Mouse (Mus musculus): Measurements from ENCODE around the gene Micu1. TPM values are rescaled to one million over a fixed set of nuclear protein-coding genes. Genes with fewer than 3 reads are reported as not detected.

The Micu1 gene
- total RNA-seq, 2 experiments from 2014 or later, result 94.0 to 99.5 TPM

DNA sequence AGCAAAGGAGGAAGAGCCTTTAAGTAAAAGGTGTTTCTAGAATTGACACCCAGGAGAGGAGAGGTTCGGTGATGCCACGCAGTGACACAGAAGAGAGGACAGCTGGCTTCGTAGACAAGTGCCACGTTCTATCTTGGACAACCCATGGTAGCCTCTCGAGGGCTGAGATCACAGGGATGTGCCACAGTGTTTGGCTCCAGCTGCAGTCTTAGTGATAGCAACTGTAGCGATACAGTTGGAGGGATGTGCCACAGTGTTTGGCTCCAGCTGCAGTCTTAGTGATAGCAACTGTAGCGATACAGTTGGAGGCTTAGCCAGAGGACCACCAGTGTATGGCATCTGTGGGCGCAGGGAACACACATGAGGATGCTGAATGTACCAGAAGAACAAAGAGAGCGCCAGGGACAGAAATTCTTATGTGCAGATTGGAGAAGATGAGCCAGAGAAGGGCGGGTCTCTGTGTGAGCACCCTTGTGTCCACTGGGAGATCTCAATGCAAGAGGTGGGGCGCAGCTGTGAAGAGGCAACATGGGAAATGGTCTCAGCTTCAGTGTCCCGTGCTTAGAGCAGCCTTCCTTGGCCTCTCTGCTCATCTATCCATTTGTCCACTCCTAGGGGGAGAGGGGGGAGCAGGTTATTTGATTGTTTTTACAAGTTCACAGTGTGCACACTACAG, 98.7 kb downstream of the Micu1 start:
- no peak for DNase-seq (ENCODE audit: extremely low spot score in 1 of 2, low spot score in 1 of 2)

- DNase-seq (ENCODE audit: extremely low spot score in 1 of 2, low spot score in 1 of 2), result no peak
Observed at GRCm38 (mm10) chr10:59808677-59809076, 106.4 kb downstream of the Micu1 start.

- no peak for DNase-seq (ENCODE audit: extremely low spot score in 1 of 2, low spot score in 1 of 2)
Observed at GRCm38 (mm10) chr10:59809991-59810574, 107.8 kb downstream of the Micu1 start.

DNA sequence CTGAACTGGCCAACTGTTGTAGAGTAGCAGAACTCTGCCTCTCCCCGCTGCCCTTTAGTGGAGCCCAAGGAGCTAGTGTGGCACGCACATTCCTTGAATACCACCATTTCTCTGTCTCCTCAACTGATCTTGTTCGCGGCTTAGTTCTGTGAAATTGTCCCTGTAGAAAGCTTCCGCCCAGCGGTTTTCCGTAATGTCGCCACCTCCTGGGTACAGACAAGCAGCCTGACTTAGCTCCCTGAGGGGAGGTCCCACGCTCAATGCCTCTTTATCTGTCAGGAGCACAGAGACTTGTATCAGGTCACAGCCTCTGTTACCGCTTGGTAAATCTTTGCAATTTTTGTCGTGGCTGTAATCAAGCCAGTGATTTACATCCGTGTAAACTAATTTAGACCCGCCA, 110.7 kb downstream of the Micu1 start:
- no peak for DNase-seq (ENCODE audit: extremely low spot score in 1 of 2, low spot score in 1 of 2)

DNA sequence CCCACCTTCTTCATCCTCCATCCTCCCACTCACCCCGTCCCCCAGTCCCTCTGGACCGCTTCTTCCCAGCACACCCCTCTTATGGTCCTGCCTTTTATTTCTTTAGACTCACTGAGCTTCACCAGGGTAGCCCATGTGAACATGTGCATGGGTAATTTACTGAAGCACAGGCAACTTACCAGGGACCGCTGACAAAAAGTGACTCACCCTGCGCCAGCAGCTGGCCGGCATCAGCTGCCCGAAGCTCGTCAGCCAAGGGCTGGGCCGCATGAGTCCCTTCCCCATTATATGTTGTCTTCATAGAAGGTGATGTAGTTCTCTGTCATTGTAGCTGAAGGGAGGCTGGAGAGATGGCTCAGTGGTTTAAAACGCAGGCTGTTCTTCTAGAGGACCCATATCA, 111.5 kb downstream of the Micu1 start:
- no peak for DNase-seq (ENCODE audit: extremely low spot score in 1 of 2, low spot score in 1 of 2)

GRCm38 (mm10) chr10:59814505-59815155, 112.4 kb downstream of the Micu1 start:
- peak in 1 of 2 experiments; percentile 48 for DNase-seq (ENCODE audit: extremely low spot score in 1 of 2, low spot score in 1 of 2)

- no peak for DNase-seq (ENCODE audit: extremely low spot score in 1 of 2, low spot score in 1 of 2)
Observed at GRCm38 (mm10) chr10:59816569-59816968, 114.3 kb downstream of the Micu1 start.

DNA sequence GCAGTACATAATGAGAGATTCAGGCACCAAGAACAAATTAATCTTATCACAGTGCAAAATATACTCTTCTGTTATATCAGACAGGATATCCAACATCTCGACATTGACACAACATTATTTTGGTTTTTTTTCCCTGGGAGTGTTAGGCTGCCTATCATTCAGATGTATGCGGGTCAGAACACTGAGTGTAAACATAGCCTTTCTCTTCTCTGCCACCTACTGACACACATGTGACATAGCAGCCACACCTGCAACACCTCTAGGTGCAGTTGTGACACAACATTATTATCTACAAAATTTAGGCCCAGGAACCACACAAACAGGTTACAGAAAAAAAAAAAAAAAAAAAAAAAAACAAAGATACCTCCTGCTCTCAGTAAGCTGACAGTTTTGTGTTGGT, 115.3 kb downstream of the Micu1 start:
- no peak for DNase-seq (ENCODE audit: extremely low spot score in 1 of 2, low spot score in 1 of 2)

DNA sequence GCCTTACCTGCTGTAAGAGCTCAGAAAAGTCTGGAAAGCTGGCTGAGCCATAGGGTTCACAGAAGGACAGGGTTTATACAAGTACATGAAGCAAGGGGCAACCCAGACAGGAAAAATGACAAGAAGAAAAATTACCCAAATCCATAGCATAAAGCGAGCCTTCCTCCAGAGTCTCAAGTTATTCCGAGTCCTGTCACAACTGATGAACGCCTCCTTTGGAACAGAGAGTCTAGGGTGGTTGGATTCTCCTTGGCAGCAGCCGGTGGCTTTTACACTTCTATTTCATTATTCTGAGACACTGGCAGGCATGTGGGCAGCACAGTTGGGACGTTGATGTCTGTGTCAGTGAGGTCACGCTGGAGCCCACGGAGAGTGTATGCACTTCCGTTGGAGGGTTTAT, 115.7 kb downstream of the Micu1 start:
- no peak for DNase-seq (ENCODE audit: extremely low spot score in 1 of 2, low spot score in 1 of 2)

DNA sequence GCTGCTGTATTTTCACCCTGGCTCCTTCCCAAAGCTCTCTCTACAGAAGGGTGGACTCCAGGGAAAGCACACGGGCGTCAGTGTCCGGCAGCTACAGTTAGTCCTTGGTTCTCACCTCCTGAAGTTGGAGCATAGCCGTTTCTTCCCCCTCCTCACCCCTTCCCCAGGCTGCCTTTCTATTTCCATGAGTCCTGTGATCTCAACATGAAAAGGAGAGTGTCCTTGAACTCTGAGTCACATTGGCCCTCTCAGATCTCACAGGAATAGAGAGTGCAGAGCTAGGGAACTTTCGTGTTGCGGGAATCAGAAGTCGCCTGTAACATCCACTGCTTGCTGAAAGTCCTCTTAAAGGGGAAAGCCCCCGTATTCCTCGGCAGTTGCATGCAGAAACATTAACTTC, 116.9 kb downstream of the Micu1 start:
- no peak for DNase-seq (ENCODE audit: extremely low spot score in 1 of 2, low spot score in 1 of 2)

- no peak for DNase-seq (ENCODE audit: extremely low spot score in 1 of 2, low spot score in 1 of 2)
Observed at GRCm38 (mm10) chr10:59820886-59821285, 118.6 kb downstream of the Micu1 start.

GRCm38 (mm10) chr10:59821334-59822066, 119.2 kb downstream of the Micu1 start:
- no peak for DNase-seq (ENCODE audit: extremely low spot score in 1 of 2, low spot score in 1 of 2)

GRCm38 (mm10) chr10:59822857-59823256, 120.6 kb downstream of the Micu1 start:
- DNase-seq (ENCODE audit: extremely low spot score in 1 of 2, low spot score in 1 of 2), result no peak

DNA sequence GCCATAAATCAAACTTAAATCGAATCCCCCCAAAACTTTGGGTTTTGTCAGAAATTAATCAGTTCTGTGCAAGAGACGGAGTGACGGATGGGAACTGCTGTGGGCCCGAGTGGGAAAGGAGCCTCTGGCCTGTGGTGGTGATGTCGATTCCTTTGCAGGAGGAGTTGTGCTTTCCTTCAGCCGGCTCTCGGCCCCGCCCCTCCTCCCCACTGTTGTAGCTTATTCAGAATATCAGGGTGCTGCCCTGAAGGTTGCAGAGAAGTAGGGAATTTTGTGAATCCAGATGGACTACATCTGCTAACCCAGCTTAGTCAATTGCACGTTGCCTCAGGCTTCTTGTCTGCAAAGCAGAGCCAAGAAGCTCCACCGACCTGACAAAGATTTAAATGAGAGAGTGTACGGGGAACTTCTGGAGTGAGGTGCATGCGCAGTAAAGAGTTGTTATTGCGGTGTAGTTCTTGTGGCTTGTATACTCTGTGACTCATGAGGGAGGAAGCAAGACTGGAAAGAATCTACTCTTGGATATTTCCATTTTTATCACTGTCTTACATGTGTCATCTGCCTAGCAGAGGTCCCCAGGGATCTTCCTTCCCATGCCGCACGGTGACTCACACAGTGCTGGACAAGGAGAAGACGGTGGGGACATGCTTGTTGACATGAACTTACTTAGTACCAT, 123.0 kb downstream of the Micu1 start:
- no peak for DNase-seq (ENCODE audit: extremely low spot score in 1 of 2, low spot score in 1 of 2)

DNA sequence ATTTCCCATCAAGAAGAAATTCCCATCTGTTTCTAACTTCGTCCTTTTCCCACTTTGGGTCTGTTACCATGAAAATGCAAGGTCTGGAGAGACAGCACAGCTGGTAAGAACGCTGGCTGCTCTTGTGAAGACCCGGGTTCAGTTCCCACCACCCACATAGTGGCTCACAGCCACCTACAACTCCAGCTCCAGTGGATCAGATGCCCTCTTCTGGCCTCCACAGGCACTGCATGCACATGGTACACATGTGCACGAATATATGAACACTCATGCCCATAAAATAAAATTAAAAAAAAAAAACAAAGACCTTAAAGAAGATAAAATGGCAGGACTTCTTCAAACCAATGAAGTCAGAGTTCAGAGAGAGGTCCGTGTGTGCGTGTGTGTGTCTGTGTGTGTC, 127.6 kb downstream of the Micu1 start:
- DNase-seq (ENCODE audit: extremely low spot score in 1 of 2, low spot score in 1 of 2), result no peak

- DNase-seq (ENCODE audit: extremely low spot score in 1 of 2, low spot score in 1 of 2), result no peak
Observed at GRCm38 (mm10) chr10:59831950-59832349, 129.7 kb downstream of the Micu1 start.

DNA sequence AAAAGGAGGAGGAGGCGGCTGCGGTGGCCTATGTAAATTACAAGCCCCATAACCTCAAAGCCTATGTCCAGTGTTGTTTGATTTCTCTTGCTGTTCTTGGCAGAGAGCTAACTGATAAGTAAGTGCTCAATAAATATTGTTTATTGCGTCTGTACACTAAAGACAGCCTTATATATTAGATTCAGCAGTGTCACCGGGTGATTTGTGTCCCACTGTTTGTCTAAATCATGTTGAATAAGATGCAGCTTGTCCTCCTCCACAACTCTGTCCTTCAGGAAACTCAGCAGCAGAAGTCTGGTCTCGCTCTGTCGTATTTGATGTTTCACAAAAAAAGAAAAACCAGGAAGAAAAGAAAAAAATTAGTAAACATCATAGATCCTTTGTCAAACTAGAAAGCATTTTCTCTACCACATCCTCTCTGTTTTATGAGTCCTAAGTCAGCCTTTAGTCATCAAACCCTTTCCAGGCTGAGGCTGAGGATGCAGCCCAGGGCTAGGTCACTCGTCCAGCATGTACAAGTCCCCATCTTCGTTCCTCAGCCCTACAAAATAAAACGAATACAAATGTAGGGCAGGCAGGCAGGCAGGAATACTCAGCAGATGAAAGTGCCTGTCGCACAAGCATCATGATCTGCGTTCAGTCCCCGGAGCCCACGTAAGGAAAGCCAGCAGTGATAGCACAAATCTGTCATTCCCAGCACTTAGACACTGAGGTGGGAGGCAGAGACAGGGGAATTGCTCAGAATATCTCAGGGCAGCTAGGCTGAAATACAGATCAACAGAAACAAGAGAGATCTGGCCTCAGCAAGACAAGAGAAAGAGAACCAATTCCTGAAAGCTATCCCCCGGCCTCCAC, 133.3 kb downstream of the Micu1 start:
- no peak for DNase-seq (ENCODE audit: extremely low spot score in 1 of 2, low spot score in 1 of 2)

- DNase-seq (ENCODE audit: extremely low spot score in 1 of 2, low spot score in 1 of 2), result no peak
Observed at GRCm38 (mm10) chr10:59837490-59837889, 135.2 kb downstream of the Micu1 start.

DNA sequence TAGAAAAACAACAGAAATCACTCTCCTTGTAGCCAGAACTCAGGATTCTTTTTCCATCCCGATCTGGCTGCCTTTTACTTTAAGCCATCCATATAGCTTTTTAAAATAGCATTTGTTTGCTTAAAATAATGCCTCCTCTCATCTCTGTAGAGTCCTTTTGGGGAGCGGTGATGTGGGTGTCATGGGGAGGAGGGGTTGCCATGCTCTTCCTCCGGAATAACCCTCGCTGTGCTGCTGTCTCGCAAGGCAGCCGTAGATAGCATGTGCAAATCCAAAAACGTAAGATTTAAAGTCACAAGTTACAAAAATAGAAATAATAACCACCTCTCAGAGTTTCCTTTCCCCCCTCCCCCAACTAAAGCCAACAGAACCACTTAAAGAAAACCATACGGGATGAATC, 139.2 kb downstream of the Micu1 start:
- DNase-seq (ENCODE audit: extremely low spot score in 1 of 2, low spot score in 1 of 2), result no peak

DNA sequence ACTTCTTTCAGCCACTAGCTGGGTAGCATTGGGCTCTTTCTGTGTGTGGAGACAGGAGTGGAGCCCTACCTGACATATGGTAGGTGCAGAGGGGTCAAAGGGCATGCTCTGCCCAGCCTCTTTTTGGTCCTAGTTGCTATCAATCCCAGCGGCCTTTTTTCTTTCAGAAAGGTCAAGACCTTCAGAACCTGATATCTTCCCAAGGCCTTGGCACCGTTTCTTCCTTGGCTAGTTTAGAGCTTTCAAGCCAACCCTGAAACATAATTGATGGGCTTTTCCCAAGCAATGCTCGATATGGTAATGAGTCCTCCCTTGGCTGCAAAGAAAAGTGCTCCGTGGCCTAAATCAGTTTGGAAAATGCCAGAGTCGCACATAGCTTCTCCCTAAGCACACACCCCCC, 140.8 kb downstream of the Micu1 start:
- no peak for DNase-seq (ENCODE audit: extremely low spot score in 1 of 2, low spot score in 1 of 2)
